Mouse (Mus musculus): Measurements from ENCODE around the gene Bri3. TPM values are rescaled to one million over a fixed set of nuclear protein-coding genes. Genes with fewer than 3 reads are reported as not detected.
"Not testable (repeated sequence)": the region's sequence is repeated elsewhere in the genome, so short reads cannot be mapped to it uniquely, and the experiment has no call there.

The Bri3 gene
- polyA plus RNA-seq, 1 experiment from 2014 or later, result 204 TPM

DNA sequence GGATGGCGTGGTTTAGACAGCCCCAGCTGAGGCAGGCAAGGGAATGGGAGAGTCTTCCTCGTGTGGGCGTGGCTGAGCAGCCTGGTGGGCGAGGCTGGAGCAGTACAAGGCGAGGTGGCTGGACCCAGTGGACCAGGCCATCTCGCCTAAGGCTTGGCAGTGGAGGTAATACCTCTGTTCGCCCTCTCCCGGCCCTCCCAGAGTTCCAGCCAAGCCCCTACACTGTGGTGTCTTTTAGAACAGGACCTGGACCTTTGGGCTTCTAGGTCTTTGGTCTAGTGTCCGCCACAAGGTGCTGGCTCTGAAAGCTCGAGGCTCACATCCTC lies 114.3 kb downstream of the Bri3 start:
- Histone ChIP-seq H3K27ac (replicated peaks in 1 of 2; ENCODE audit: control insufficient read depth in 1 of 2, insufficient read depth in 1 of 2, low read depth in 2 of 2, low read length in 2 of 2) (peak overlapping the region; percentile 6 to 73; a peak in 3 of 4 replicates), H3K4me2 (ENCODE audit: low read length) (peak overlapping the region; percentile 91), H3K9ac (ENCODE audit: low read length) (peak overlapping the region; percentile 84), H3K9me3 (ENCODE audit: control insufficient read depth, low read length) (no peaks in the 10 kb centered on the region), H3K27me3 (ENCODE audit: control insufficient read depth, insufficient read depth, low read length) (no peaks in the 10 kb centered on the region), H3K4me1 (ENCODE audit: control insufficient read depth in 2 of 2, insufficient read depth in 2 of 2, low read length in 2 of 2) (peaks cover 4 to 7% of the 10 kb centered on the region in 2 experiments; a peak in 2 of 4 replicates), H3K4me3 (ENCODE audit: control insufficient read depth in 1 of 2, insufficient read depth in 1 of 2, low read depth in 1 of 2, low read length in 2 of 2) (peak overlapping the region; percentile 61 to 71), H3K36me3 (ENCODE audit: control insufficient read depth, insufficient read depth, low read length) (no peaks in the 10 kb centered on the region)
- WGBS, result 7% methylated on average over 10 of the region's 10 CpGs
- no peak for ATAC-seq (ENCODE audit: insufficient number of reproducible peaks, insufficient read depth, low FRiP score, low read depth)

DNA sequence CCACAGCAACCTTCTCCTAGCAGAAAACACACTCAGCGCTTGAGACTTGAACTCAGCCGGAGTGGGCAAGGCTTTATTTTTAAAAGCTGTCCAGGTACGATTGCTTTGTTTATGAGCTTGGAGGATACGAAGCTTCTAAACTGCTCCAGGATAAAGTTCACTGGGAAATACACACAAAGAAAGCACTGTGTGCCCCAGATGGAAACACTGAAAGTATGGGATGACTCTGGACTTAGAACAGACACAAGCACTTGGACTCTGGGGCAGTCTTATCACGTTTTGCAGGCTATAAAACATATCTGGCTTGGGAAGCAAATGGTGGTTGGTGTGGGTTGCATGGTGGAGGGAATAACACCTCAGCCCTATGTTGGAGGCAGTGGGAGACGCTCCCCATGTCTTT lies 115.6 kb downstream of the Bri3 start:
- H3K9ac ChIP-seq (ENCODE audit: low read length), result no peak overlapping the region
- H3K4me1 ChIP-seq (ENCODE audit: control insufficient read depth in 2 of 2, insufficient read depth in 2 of 2, low read length in 2 of 2), result peaks cover 4 to 7% of the 10 kb centered on the region in 2 experiments; a peak in 2 of 4 replicates
- WGBS, result 70% methylated on average over 6 of the region's 6 CpGs
- ATAC-seq (ENCODE audit: insufficient number of reproducible peaks, insufficient read depth, low FRiP score, low read depth), result no peak
- H3K4me2 ChIP-seq (ENCODE audit: low read length), result no peak overlapping the region
- H3K36me3 ChIP-seq (ENCODE audit: control insufficient read depth, insufficient read depth, low read length), result no peaks in the 10 kb centered on the region
- H3K27ac ChIP-seq (replicated peaks in 1 of 2; ENCODE audit: control insufficient read depth in 1 of 2, insufficient read depth in 1 of 2, low read depth in 2 of 2, low read length in 2 of 2), result no peak overlapping the region
- H3K27me3 ChIP-seq (ENCODE audit: control insufficient read depth, insufficient read depth, low read length), result no peaks in the 10 kb centered on the region
- no peaks in the 10 kb centered on the region for H3K9me3 ChIP-seq (ENCODE audit: control insufficient read depth, low read length)
- no peak overlapping the region for H3K4me3 ChIP-seq (ENCODE audit: control insufficient read depth in 1 of 2, insufficient read depth in 1 of 2, low read depth in 1 of 2, low read length in 2 of 2)

DNA sequence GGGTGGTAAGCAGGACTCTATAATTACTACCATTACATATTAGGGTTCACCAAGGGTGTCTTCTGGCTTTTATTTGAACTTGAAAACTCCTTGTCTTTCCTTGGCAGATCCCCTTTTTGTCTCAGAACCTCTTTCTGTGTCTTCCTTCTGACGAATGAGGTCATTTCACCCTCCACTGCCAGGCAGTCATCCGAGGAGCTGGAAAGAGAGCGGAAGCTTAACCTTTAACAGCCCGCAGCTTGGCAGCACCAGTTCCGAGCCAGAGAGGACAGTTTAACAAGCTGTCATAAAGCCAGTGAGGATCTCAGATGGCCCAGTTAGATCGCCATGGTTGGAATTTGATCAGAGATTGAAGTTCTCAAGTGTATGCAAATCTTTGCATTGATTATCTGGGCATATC lies 116.1 kb downstream of the Bri3 start:
- Histone ChIP-seq H3K9ac (ENCODE audit: low read length) (no peak overlapping the region), H3K27ac (replicated peaks in 1 of 2; ENCODE audit: control insufficient read depth in 1 of 2, insufficient read depth in 1 of 2, low read depth in 2 of 2, low read length in 2 of 2) (no peak overlapping the region), H3K4me3 (ENCODE audit: control insufficient read depth in 1 of 2, insufficient read depth in 1 of 2, low read depth in 1 of 2, low read length in 2 of 2) (no peak overlapping the region), H3K9me3 (ENCODE audit: control insufficient read depth, low read length) (no peaks in the 10 kb centered on the region), H3K4me1 (ENCODE audit: control insufficient read depth in 2 of 2, insufficient read depth in 2 of 2, low read length in 2 of 2) (peaks cover 4 to 7% of the 10 kb centered on the region in 2 experiments; a peak in 2 of 4 replicates), H3K27me3 (ENCODE audit: control insufficient read depth, insufficient read depth, low read length) (no peaks in the 10 kb centered on the region), H3K4me2 (ENCODE audit: low read length) (no peak overlapping the region), H3K36me3 (ENCODE audit: control insufficient read depth, insufficient read depth, low read length) (no peaks in the 10 kb centered on the region)
- 66% methylated on average over 6 of the region's 6 CpGs for WGBS
- no peak for ATAC-seq (ENCODE audit: insufficient number of reproducible peaks, insufficient read depth, low FRiP score, low read depth)

DNA sequence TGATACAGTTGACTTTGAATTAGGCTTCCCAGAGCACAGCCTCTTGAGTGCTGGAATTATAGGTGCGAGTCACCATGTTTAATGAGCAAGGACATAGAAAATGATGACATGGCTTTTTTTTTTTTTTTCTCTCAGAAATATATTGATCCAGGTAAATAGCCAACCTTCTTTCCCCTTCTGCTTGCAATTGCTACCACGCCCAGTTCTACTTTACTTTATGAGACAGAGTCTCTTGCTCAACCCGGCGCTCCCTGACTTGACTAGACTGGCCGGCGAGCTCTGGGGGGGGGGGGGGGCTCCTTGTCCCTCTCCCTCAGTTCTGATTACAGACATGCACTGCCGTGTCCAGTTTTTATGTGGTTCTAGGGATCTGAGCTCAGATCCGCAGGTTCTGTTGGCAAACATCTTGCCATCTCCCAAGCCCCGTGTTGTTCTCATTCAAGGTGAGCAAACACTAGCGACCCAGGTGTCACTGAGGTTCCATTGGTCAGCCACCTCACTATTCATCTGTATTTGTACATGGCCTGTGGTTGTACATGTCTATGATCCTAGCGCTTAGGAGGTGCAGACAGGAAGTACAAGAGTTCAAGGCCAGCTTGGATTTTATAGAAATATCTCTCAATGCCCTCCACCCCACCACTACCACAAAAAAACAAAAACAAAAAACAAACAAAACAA lies 120.6 kb downstream of the Bri3 start:
- no peak overlapping the region for H3K9ac ChIP-seq (ENCODE audit: low read length)
- no peak overlapping the region for H3K27ac ChIP-seq (replicated peaks in 1 of 2; ENCODE audit: control insufficient read depth in 1 of 2, insufficient read depth in 1 of 2, low read depth in 2 of 2, low read length in 2 of 2)
- no peak overlapping the region for H3K4me2 ChIP-seq (ENCODE audit: low read length)
- no peak for ATAC-seq (ENCODE audit: insufficient number of reproducible peaks, insufficient read depth, low FRiP score, low read depth)
- 91% methylated on average over 11 of the region's 11 CpGs for WGBS
- no peaks in the 10 kb centered on the region; a peak in 1 of 4 replicates for H3K4me1 ChIP-seq (ENCODE audit: control insufficient read depth in 2 of 2, insufficient read depth in 2 of 2, low read length in 2 of 2)
- no peaks in the 10 kb centered on the region for H3K36me3 ChIP-seq (ENCODE audit: control insufficient read depth, insufficient read depth, low read length)
- no peaks in the 10 kb centered on the region for H3K9me3 ChIP-seq (ENCODE audit: control insufficient read depth, low read length)
- no peak overlapping the region for H3K4me3 ChIP-seq (ENCODE audit: control insufficient read depth in 1 of 2, insufficient read depth in 1 of 2, low read depth in 1 of 2, low read length in 2 of 2)
- no peaks in the 10 kb centered on the region for H3K27me3 ChIP-seq (ENCODE audit: control insufficient read depth, insufficient read depth, low read length)

DNA sequence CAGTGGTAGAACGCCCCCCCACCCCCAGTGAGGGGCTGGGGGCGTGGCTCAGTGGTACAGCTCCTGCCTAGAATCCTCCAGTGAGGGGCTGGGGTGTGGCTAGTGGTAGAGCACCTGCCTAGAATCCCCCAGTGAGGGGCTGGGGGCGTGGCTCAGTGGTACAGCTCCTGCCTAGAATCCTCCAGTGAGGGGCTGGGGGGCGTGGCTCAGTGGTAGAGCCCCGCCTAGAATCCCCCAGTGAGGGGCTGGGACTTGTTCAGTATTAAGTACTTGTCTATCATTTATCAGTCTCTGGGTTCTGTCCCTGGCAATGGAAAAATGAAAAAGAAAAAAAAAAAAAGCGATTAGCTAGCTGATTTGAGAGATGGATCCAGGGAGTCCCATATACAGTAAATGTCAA lies 122.3 kb downstream of the Bri3 start:
- not testable (repeated sequence) for ATAC-seq (ENCODE audit: insufficient number of reproducible peaks, insufficient read depth, low FRiP score, low read depth); H3K4me3 ChIP-seq (ENCODE audit: control insufficient read depth in 1 of 2, insufficient read depth in 1 of 2, low read depth in 1 of 2, low read length in 2 of 2); H3K9me3 ChIP-seq (ENCODE audit: control insufficient read depth, low read length); H3K9ac ChIP-seq (ENCODE audit: low read length); H3K36me3 ChIP-seq (ENCODE audit: control insufficient read depth, insufficient read depth, low read length); H3K27me3 ChIP-seq (ENCODE audit: control insufficient read depth, insufficient read depth, low read length); H3K4me1 ChIP-seq (ENCODE audit: control insufficient read depth in 2 of 2, insufficient read depth in 2 of 2, low read length in 2 of 2); H3K4me2 ChIP-seq (ENCODE audit: low read length); H3K27ac ChIP-seq (replicated peaks in 1 of 2; ENCODE audit: control insufficient read depth in 1 of 2, insufficient read depth in 1 of 2, low read depth in 2 of 2, low read length in 2 of 2)
- 76% methylated on average over 6 of the region's 6 CpGs for WGBS

DNA sequence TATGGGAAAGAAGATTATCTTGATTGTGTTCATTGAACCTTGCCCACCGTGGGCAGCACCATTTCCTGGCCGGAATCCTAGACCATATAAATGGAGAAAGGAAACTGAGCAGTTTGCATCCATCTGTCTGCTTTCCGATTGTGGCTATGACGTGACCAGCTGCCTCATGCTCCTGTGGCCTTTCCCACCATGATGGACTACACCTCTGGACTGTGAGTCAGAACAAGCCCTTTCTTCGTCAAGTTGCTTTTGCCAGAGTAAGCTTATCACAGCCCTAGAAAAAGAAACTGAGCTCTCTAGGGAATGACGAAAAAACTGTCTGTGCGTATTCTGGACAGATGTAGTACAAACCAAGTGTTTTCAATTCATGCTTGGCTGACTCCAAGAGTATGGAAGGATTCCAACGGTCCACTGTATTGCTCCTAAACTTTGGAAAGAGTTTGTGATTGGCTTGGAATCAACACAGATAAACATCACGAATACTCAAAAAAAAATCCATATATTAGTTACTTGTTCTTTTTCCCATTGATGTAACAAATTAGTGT lies 124.5 kb downstream of the Bri3 start:
- Histone ChIP-seq H3K4me2 (ENCODE audit: low read length) (no peak overlapping the region), H3K9me3 (ENCODE audit: control insufficient read depth, low read length) (no peaks in the 10 kb centered on the region), H3K4me1 (ENCODE audit: control insufficient read depth in 2 of 2, insufficient read depth in 2 of 2, low read length in 2 of 2) (peaks cover 0 to 4% of the 10 kb centered on the region in 2 experiments; a peak in 2 of 4 replicates), H3K27me3 (ENCODE audit: control insufficient read depth, insufficient read depth, low read length) (no peaks in the 10 kb centered on the region), H3K4me3 (ENCODE audit: control insufficient read depth in 1 of 2, insufficient read depth in 1 of 2, low read depth in 1 of 2, low read length in 2 of 2) (no peak overlapping the region), H3K36me3 (ENCODE audit: control insufficient read depth, insufficient read depth, low read length) (no peaks in the 10 kb centered on the region), H3K27ac (replicated peaks in 1 of 2; ENCODE audit: control insufficient read depth in 1 of 2, insufficient read depth in 1 of 2, low read depth in 2 of 2, low read length in 2 of 2) (no peak overlapping the region), H3K9ac (ENCODE audit: low read length) (no peak overlapping the region)
- 76% methylated on average over 9 of the region's 9 CpGs for WGBS
- ATAC-seq (ENCODE audit: insufficient number of reproducible peaks, insufficient read depth, low FRiP score, low read depth), result no peak

DNA sequence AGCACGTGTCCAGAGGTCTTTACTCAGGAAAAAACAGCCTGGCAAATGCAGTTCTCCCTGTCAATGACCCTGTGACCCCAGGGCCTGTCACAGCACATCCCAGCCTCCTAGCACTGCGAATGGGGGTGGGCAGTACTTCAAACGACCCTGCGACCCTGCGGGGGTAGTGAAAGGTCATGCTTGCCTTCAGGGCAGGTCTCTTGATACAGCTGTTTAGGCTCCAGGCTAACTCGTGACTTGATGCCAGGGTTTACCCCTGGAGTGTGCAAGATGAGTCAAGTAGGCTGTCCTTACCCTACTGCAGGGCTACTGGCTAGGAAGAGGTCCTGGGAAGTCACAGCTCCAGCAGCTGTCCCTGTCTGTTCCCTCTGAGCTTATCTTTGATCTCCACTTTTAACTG lies 126.7 kb downstream of the Bri3 start:
- no peaks in the 10 kb centered on the region for H3K36me3 ChIP-seq (ENCODE audit: control insufficient read depth, insufficient read depth, low read length)
- WGBS, result 9% methylated on average over 6 of the region's 6 CpGs
- H3K4me1 ChIP-seq (ENCODE audit: control insufficient read depth in 2 of 2, insufficient read depth in 2 of 2, low read length in 2 of 2), result peaks cover 0 to 4% of the 10 kb centered on the region in 2 experiments; a peak in 1 of 4 replicates
- no peak for ATAC-seq (ENCODE audit: insufficient number of reproducible peaks, insufficient read depth, low FRiP score, low read depth)
- no peak overlapping the region for H3K4me3 ChIP-seq (ENCODE audit: control insufficient read depth in 1 of 2, insufficient read depth in 1 of 2, low read depth in 1 of 2, low read length in 2 of 2)
- no peak overlapping the region for H3K9ac ChIP-seq (ENCODE audit: low read length)
- no peak overlapping the region for H3K27ac ChIP-seq (replicated peaks in 1 of 2; ENCODE audit: control insufficient read depth in 1 of 2, insufficient read depth in 1 of 2, low read depth in 2 of 2, low read length in 2 of 2)
- H3K9me3 ChIP-seq (ENCODE audit: control insufficient read depth, low read length), result no peaks in the 10 kb centered on the region
- H3K27me3 ChIP-seq (ENCODE audit: control insufficient read depth, insufficient read depth, low read length), result no peaks in the 10 kb centered on the region
- H3K4me2 ChIP-seq (ENCODE audit: low read length), result no peak overlapping the region

DNA sequence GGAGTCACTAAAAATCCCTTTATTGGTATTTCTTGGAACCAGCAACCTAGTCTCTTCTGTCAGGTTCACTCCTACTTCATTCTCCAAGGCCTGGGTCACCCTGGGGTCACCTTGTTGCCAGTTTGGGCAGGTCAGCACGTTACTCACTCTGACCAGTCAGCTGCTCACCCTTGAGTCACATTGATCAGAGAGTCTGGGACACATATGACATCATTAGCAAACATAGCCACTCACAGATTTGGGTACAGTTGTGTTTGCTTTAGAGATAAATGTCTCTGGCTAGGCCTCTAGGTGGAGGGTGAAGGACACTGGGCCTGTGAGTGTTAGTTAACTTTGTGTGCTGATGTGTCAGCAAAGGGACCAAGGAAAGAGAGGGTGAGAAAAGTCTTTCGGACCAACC lies 127.9 kb downstream of the Bri3 start:
- no peaks in the 10 kb centered on the region for H3K27me3 ChIP-seq (ENCODE audit: control insufficient read depth, insufficient read depth, low read length)
- H3K9me3 ChIP-seq (ENCODE audit: control insufficient read depth, low read length), result no peaks in the 10 kb centered on the region
- 48% methylated on average over 2 of the region's 2 CpGs for WGBS
- H3K4me3 ChIP-seq (ENCODE audit: control insufficient read depth in 1 of 2, insufficient read depth in 1 of 2, low read depth in 1 of 2, low read length in 2 of 2), result no peak overlapping the region
- no peak overlapping the region for H3K27ac ChIP-seq (replicated peaks in 1 of 2; ENCODE audit: control insufficient read depth in 1 of 2, insufficient read depth in 1 of 2, low read depth in 2 of 2, low read length in 2 of 2)
- peaks cover 0 to 4% of the 10 kb centered on the region in 2 experiments; a peak in 1 of 4 replicates for H3K4me1 ChIP-seq (ENCODE audit: control insufficient read depth in 2 of 2, insufficient read depth in 2 of 2, low read length in 2 of 2)
- ATAC-seq (ENCODE audit: insufficient number of reproducible peaks, insufficient read depth, low FRiP score, low read depth), result no peak
- no peaks in the 10 kb centered on the region for H3K36me3 ChIP-seq (ENCODE audit: control insufficient read depth, insufficient read depth, low read length)
- H3K4me2 ChIP-seq (ENCODE audit: low read length), result no peak overlapping the region
- no peak overlapping the region for H3K9ac ChIP-seq (ENCODE audit: low read length)
